Mouse (Mus musculus): ENCODE results near the gene Ms4a4b. TPM values are rescaled to one million over a fixed set of nuclear protein-coding genes. Genes with fewer than 3 reads are reported as not detected.

The Ms4a4b gene
- polyA plus RNA-seq, 1 experiment from 2014 or later: not detected

Other genes with a start within 250 kb of the Ms4a4b start
- gene Ms4a13, start 246.8 kb upstream of the Ms4a4b start, polyA plus RNA-seq (2014; fragmentation: Nextera tagmentation; extraction: Ambion mirVana): not detected in 2 replicates
- not detected in 2 replicates for gene Ms4a12, start 211.1 kb upstream of the Ms4a4b start, polyA plus RNA-seq (2014; fragmentation: Nextera tagmentation; extraction: Ambion mirVana)
- gene Ms4a1, start 177.3 kb upstream of the Ms4a4b start, polyA plus RNA-seq (2014; fragmentation: Nextera tagmentation; extraction: Ambion mirVana): not detected in 2 replicates
- gene Ms4a5, start 159.7 kb upstream of the Ms4a4b start, polyA plus RNA-seq (2014; fragmentation: Nextera tagmentation; extraction: Ambion mirVana): not detected in 2 replicates
- gene Ms4a14, start 129.1 kb upstream of the Ms4a4b start, polyA plus RNA-seq (2014; fragmentation: Nextera tagmentation; extraction: Ambion mirVana): not detected in 2 replicates
- gene Ms4a7, start 107.4 kb upstream of the Ms4a4b start, polyA plus RNA-seq (2014; fragmentation: Nextera tagmentation; extraction: Ambion mirVana): 2.6 TPM in 1 of 2 replicates, not detected in the other
- 1.6 TPM in 1 of 2 replicates, not detected in the other for gene Ms4a4a, start 68.0 kb upstream of the Ms4a4b start, polyA plus RNA-seq (2014; fragmentation: Nextera tagmentation; extraction: Ambion mirVana)
- 2.7 TPM in 1 of 2 replicates, not detected in the other for gene Ms4a4c, start 38.8 kb upstream of the Ms4a4b start, polyA plus RNA-seq (2014; fragmentation: Nextera tagmentation; extraction: Ambion mirVana)
- 0.43 and 4.4 TPM in 2 replicates for gene Ms4a6c, start 25.8 kb downstream of the Ms4a4b start, polyA plus RNA-seq (2014; fragmentation: Nextera tagmentation; extraction: Ambion mirVana)
- not detected in 2 replicates for gene Gm8369, start 42.4 kb downstream of the Ms4a4b start, polyA plus RNA-seq (2014; fragmentation: Nextera tagmentation; extraction: Ambion mirVana)
- gene Ms4a6b, start 73.0 kb downstream of the Ms4a4b start, polyA plus RNA-seq (2014; fragmentation: Nextera tagmentation; extraction: Ambion mirVana): 0.08 and 3.4 TPM in 2 replicates
- not detected in 2 replicates for gene Ms4a4d, start 93.2 kb downstream of the Ms4a4b start, polyA plus RNA-seq (2014; fragmentation: Nextera tagmentation; extraction: Ambion mirVana)
- 0.66 and 4.0 TPM in 2 replicates for gene Ms4a6d, start 161.3 kb downstream of the Ms4a4b start, polyA plus RNA-seq (2014; fragmentation: Nextera tagmentation; extraction: Ambion mirVana)
- 0.32 TPM in 1 of 2 replicates, not detected in the other for gene Ms4a2, start 180.2 kb downstream of the Ms4a4b start, polyA plus RNA-seq (2014; fragmentation: Nextera tagmentation; extraction: Ambion mirVana)
- gene Ms4a3, start 197.3 kb downstream of the Ms4a4b start, polyA plus RNA-seq (2014; fragmentation: Nextera tagmentation; extraction: Ambion mirVana): not detected in 2 replicates
- gene Oosp2, start 217.0 kb downstream of the Ms4a4b start, polyA plus RNA-seq (2014; fragmentation: Nextera tagmentation; extraction: Ambion mirVana): not detected in 2 replicates
- gene Oosp1, start 247.6 kb downstream of the Ms4a4b start, polyA plus RNA-seq (2014; fragmentation: Nextera tagmentation; extraction: Ambion mirVana): not detected in 2 replicates

Measured in midbrain, embryonic 14.5 days (tissue).